Mouse (Mus musculus) megakaryocyte, embryonic 14.5 days (primary cell): ENCODE measurements around the gene Sostdc1.

Experiments used
- FLI1 ChIP-seq: IDR thresholded peaks from 2 replicates; pipeline ENCODE4 v1.6.1; 2012; ENCODE audit warnings: low read length, inconsistent platforms, mixed read lengths
- GATA1 ChIP-seq: IDR thresholded peaks from 3 replicates; pipeline ENCODE4 v1.6.1; 2012; ENCODE audit warnings: mixed read lengths, low read length, inconsistent platforms, borderline replicate concordance

- TF ChIP-seq FLI1 (no peak), GATA1 (no peak)
Observed at GRCm38 (mm10) chr12:36360064-36360463, 46.1 kb downstream of the Sostdc1 start.
